Mouse (Mus musculus): ENCODE measurements around the gene Pcgf2. TPM values are rescaled to one million over a fixed set of nuclear protein-coding genes. Genes with fewer than 3 reads are reported as not detected.

The Pcgf2 gene
- polyA plus RNA-seq (2012), result 0.10 and 0.35 TPM in 2 replicates

GRCm38 (mm10) chr11:97700003-97700745, at the start of gene Pcgf2:
Gene Pcgf2, minus strand, starts transcription at chr11:97700497.
- Histone ChIP-seq H3K4me1 (ENCODE audit: control insufficient read depth) (peaks cover 59% of the 10 kb centered on the region), H3K4me3 (replicated peaks) (peak within 1 kb of the TSS; percentile 58), H3K27me3 (ENCODE audit: control insufficient read depth) (peaks cover 67% of the 10 kb centered on the region), H3K9me3 (ENCODE audit: control insufficient read depth, low read length) (peaks cover 7% of the 10 kb centered on the region; the same call in 1 of the 2 replicates), H3K36me3 (ENCODE audit: control insufficient read depth) (peaks cover 5% of the 10 kb centered on the region)
- TF ChIP-seq TAL1 (IDR thresholded peaks at IDR 0.05; ENCODE audit: low read length) (no peak), GATA1 (IDR thresholded peaks at IDR 0.05; ENCODE audit: low read length) (no peak)

- Histone ChIP-seq H3K36me3 (ENCODE audit: control insufficient read depth) (peaks cover 74% of the 10 kb centered on the region), H3K9me3 (ENCODE audit: control insufficient read depth, low read length) (peaks cover 9% of the 10 kb centered on the region), H3K4me3 (replicated peaks) (no peak overlapping the region), H3K27me3 (ENCODE audit: control insufficient read depth) (no peaks in the 10 kb centered on the region), H3K4me1 (ENCODE audit: control insufficient read depth) (peaks cover 24% of the 10 kb centered on the region)
- TF ChIP-seq GATA1 (IDR thresholded peaks at IDR 0.05; ENCODE audit: low read length) (no peak), TAL1 (IDR thresholded peaks at IDR 0.05; ENCODE audit: low read length) (no peak)
Measured at GRCm38 (mm10) chr11:97748496-97748895, 48.2 kb upstream of the Pcgf2 start.

GRCm38 (mm10) chr11:97747773-97748172, 47.5 kb upstream of the Pcgf2 start:
- Histone ChIP-seq H3K4me3 (replicated peaks) (no peak overlapping the region), H3K9me3 (ENCODE audit: control insufficient read depth, low read length) (peaks cover 9% of the 10 kb centered on the region), H3K4me1 (ENCODE audit: control insufficient read depth) (peaks cover 32% of the 10 kb centered on the region), H3K27me3 (ENCODE audit: control insufficient read depth) (no peaks in the 10 kb centered on the region), H3K36me3 (ENCODE audit: control insufficient read depth) (peaks cover 67% of the 10 kb centered on the region)
- TF ChIP-seq GATA1 (IDR thresholded peaks at IDR 0.05; ENCODE audit: low read length) (no peak), TAL1 (IDR thresholded peaks at IDR 0.05; ENCODE audit: low read length) (no peak)

- TF ChIP-seq TAL1 (IDR thresholded peaks at IDR 0.05; ENCODE audit: low read length) (no peak), GATA1 (IDR thresholded peaks at IDR 0.05; ENCODE audit: low read length) (no peak)
- H3K27me3 ChIP-seq (ENCODE audit: control insufficient read depth), result no peaks in the 10 kb centered on the region
- peak overlapping the region; percentile 91 for H3K4me3 ChIP-seq (replicated peaks)
- H3K36me3 ChIP-seq (ENCODE audit: control insufficient read depth), result peaks cover 44% of the 10 kb centered on the region
- H3K4me1 ChIP-seq (ENCODE audit: control insufficient read depth), result peaks cover 41% of the 10 kb centered on the region
- no peaks in the 10 kb centered on the region for H3K9me3 ChIP-seq (ENCODE audit: control insufficient read depth, low read length)
Measured at GRCm38 (mm10) chr11:97745331-97745721, 45.0 kb upstream of the Pcgf2 start.

- Histone ChIP-seq H3K4me1 (ENCODE audit: control insufficient read depth) (peaks cover 43% of the 10 kb centered on the region), H3K9me3 (ENCODE audit: control insufficient read depth, low read length) (no peaks in the 10 kb centered on the region), H3K4me3 (replicated peaks) (peak overlapping the region; percentile 91), H3K27me3 (ENCODE audit: control insufficient read depth) (no peaks in the 10 kb centered on the region), H3K36me3 (ENCODE audit: control insufficient read depth) (peaks cover 39% of the 10 kb centered on the region)
- TF ChIP-seq TAL1 (IDR thresholded peaks at IDR 0.05; ENCODE audit: low read length) (no peak), GATA1 (IDR thresholded peaks at IDR 0.05; ENCODE audit: low read length) (no peak)
Measured at GRCm38 (mm10) chr11:97744718-97745330, 44.5 kb upstream of the Pcgf2 start.

- peaks cover 33% of the 10 kb centered on the region for H3K36me3 ChIP-seq (ENCODE audit: control insufficient read depth)
- peak within 1 kb of the TSS; percentile 91 for H3K4me3 ChIP-seq (replicated peaks)
- no peaks in the 10 kb centered on the region for H3K9me3 ChIP-seq (ENCODE audit: control insufficient read depth, low read length)
- H3K27me3 ChIP-seq (ENCODE audit: control insufficient read depth), result no peaks in the 10 kb centered on the region
- peaks cover 39% of the 10 kb centered on the region for H3K4me1 ChIP-seq (ENCODE audit: control insufficient read depth)
- TF ChIP-seq TAL1 (IDR thresholded peaks at IDR 0.05; ENCODE audit: low read length), result no peak
- no peak for TF ChIP-seq GATA1 (IDR thresholded peaks at IDR 0.05; ENCODE audit: low read length)
Measured at GRCm38 (mm10) chr11:97744063-97744717, 43.9 kb upstream of the Pcgf2 start, which contains the start of gene Pip4k2b. Gene Pip4k2b, minus strand, starts transcription at chr11:97744704.

- TF ChIP-seq TAL1 (IDR thresholded peaks at IDR 0.05; ENCODE audit: low read length), result no peak
- no peak for TF ChIP-seq GATA1 (IDR thresholded peaks at IDR 0.05; ENCODE audit: low read length)
- Histone ChIP-seq H3K27me3 (ENCODE audit: control insufficient read depth) (no peaks in the 10 kb centered on the region), H3K36me3 (ENCODE audit: control insufficient read depth) (peaks cover 26% of the 10 kb centered on the region), H3K4me1 (ENCODE audit: control insufficient read depth) (peaks cover 39% of the 10 kb centered on the region), H3K9me3 (ENCODE audit: control insufficient read depth, low read length) (no peaks in the 10 kb centered on the region), H3K4me3 (replicated peaks) (peak overlapping the region; percentile 91)
Measured at GRCm38 (mm10) chr11:97743423-97743822, 43.1 kb upstream of the Pcgf2 start.

- H3K4me3 ChIP-seq (replicated peaks), result no peak overlapping the region
- no peaks in the 10 kb centered on the region for H3K27me3 ChIP-seq (ENCODE audit: control insufficient read depth)
- H3K36me3 ChIP-seq (ENCODE audit: control insufficient read depth), result peaks cover 17% of the 10 kb centered on the region
- peaks cover 39% of the 10 kb centered on the region for H3K4me1 ChIP-seq (ENCODE audit: control insufficient read depth)
- TF ChIP-seq GATA1 (IDR thresholded peaks at IDR 0.05; ENCODE audit: low read length), result no peak
- no peak for TF ChIP-seq TAL1 (IDR thresholded peaks at IDR 0.05; ENCODE audit: low read length)
- H3K9me3 ChIP-seq (ENCODE audit: control insufficient read depth, low read length), result no peaks in the 10 kb centered on the region
Measured at GRCm38 (mm10) chr11:97742591-97742990, 42.3 kb upstream of the Pcgf2 start.

GRCm38 (mm10) chr11:97742157-97742556, 41.9 kb upstream of the Pcgf2 start:
- no peak for TF ChIP-seq GATA1 (IDR thresholded peaks at IDR 0.05; ENCODE audit: low read length)
- no peak for TF ChIP-seq TAL1 (IDR thresholded peaks at IDR 0.05; ENCODE audit: low read length)
- H3K9me3 ChIP-seq (ENCODE audit: control insufficient read depth, low read length), result no peaks in the 10 kb centered on the region
- H3K4me1 ChIP-seq (ENCODE audit: control insufficient read depth), result peaks cover 39% of the 10 kb centered on the region
- no peaks in the 10 kb centered on the region for H3K27me3 ChIP-seq (ENCODE audit: control insufficient read depth)
- no peak overlapping the region for H3K4me3 ChIP-seq (replicated peaks)
- peaks cover 13% of the 10 kb centered on the region for H3K36me3 ChIP-seq (ENCODE audit: control insufficient read depth)

Data from erythroblast, embryonic 14.5 days (primary cell).